Mouse (Mus musculus): ENCODE data around the gene Agt.

GRCm38 (mm10) chr8:124546815-124547214 lies 22.7 kb downstream of the Agt start:
- no peak for TF ChIP-seq POLR2A (IDR thresholded peaks at IDR 0.05; ENCODE audit: insufficient read depth, low read depth, low read length)
- no peak for TF ChIP-seq CTCF (IDR thresholded peaks at IDR 0.05; ENCODE audit: insufficient read depth, low read depth, low read length)
